Mouse (Mus musculus) cortical plate, adult 2 months (tissue): ENCODE data around the gene Nfkbia. TPM values are rescaled to one million over a fixed set of nuclear protein-coding genes. Genes with fewer than 3 reads are reported as not detected.

Source experiments
- H3K27ac ChIP-seq: fragments of 200-500 bp; 2 replicates; pipeline ENCODE4 v1.5.1; 2012; ENCODE audit warnings: low read length, control low read depth, inconsistent platforms; ENCODE audit not compliant: insufficient read depth
- H3K4me1 ChIP-seq: fragments of 200-500 bp; 2 replicates; pipeline ENCODE4 v1.6.1; 2011; ENCODE audit warnings: low read length; ENCODE audit not compliant: control insufficient read depth, insufficient read depth
- H3K4me3 ChIP-seq: fragments of 200-500 bp; 2 replicates; pipeline ENCODE4 v1.5.1; 2011; ENCODE audit warnings: mild to moderate bottlenecking, low read length, control low read depth; ENCODE audit not compliant: insufficient read depth
- CTCF ChIP-seq: fragments of 200-500 bp; IDR thresholded peaks from 2 replicates; pipeline ENCODE4 v1.5.1; 2011; ENCODE audit warnings: mild to moderate bottlenecking, control low read depth, low read length; ENCODE audit not compliant: insufficient read depth; ENCODE audit errors: extremely low read depth
- POLR2A ChIP-seq: fragments of 200-500 bp; IDR thresholded peaks from 2 replicates; pipeline ENCODE4 v1.6.1; 2011; ENCODE audit warnings: mild to moderate bottlenecking, low read length, control low read depth; ENCODE audit not compliant: insufficient read depth; ENCODE audit errors: extremely low read depth
- polyA plus RNA-seq: library from polyadenylated mRNA; depleted of rRNA; stranded (reverse); fragments of >200 nt; gene quantifications from 2 replicates; pipeline ENCODE4 v1.2.3, GENCODE M21; 2012; rRNA removed

Gene Nfkbia
- 35.4 and 40.2 TPM in 2 replicates for polyA plus RNA-seq

DNA sequence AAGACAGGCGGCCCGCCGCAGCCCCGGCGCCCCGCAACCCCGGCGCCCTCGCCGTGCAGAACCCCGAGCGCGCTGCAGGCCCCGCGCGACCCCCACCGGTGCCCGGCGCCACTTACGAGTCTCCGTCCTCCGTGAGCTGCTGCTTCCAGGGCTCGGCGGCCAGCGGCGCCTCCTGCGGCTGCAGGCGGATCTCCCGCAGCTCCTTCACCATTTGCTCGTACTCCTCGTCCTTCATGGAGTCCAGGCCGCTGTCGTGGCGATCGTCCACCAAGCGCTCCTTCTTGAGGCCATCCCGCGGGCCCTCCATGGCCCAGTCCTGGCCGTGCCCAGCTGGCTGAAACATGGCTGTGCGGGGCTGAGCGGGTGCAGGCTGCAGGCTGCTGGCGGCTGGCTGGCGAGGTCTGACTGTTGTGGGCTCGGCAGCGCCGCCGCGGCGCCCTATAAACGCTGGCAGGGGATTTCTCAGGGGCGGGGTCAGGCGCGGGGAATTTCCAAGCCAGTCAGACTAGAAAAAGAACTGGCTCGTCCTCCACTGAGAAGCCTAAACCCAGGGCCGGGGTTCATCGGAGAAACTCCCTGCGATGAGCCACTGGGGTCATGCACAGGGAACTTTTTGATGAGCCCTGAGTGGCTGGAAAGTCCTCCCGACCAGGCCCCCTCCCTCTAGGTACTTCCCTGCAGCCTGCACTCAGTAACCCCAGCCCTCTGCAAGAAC is at the start of gene Nfkbia:
Nfkbia (minus strand) TSS at position 464 of the 715 bp plus-strand sequence.
- Histone ChIP-seq H3K4me3 (peak within 1 kb of the TSS; percentile 100), H3K27ac (peak within 1 kb of the TSS; percentile 100), H3K4me1 (no peaks in the 10 kb centered on the region; the same call in 1 of the 2 replicates)
- peak; percentile 82 for TF ChIP-seq POLR2A
- TF ChIP-seq CTCF, result no peak

GRCm38 (mm10) chr12:55539157-55539556 is 46.7 kb upstream of the Nfkbia start:
- H3K27ac ChIP-seq, result no peak overlapping the region

DNA sequence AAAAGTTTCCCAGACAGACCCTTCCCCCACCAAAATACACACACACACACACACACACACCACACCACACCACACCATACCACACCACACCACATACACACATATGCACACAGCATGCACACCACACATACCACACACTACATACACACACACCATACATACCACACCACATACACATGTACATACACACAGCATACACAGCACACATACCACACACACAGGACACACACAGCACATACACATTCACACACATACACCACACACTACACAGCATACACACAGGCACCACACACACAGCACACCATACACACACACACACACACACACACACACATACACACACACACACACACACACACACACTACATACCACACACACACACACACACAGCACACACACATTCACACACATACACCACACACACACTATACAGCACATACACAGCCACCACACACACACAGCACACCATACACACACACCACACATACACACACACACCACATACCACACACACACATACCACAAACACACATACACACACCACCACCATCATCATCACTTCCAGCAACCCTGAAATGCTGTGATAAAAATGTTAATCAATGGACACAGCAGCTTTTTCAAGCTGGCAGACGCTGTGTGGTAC is 46.0 kb upstream of the Nfkbia start:
- TF ChIP-seq CTCF, result no peak
- TF ChIP-seq POLR2A, result no peak
- Histone ChIP-seq H3K4me3 (no peak overlapping the region), H3K27ac (no peak overlapping the region), H3K4me1 (no peaks in the 10 kb centered on the region)

More at GRCm38 (mm10) chr12:55539157-55539556, 46.7 kb upstream of the Nfkbia start:
- Histone ChIP-seq H3K4me3 (no peak overlapping the region), H3K4me1 (no peaks in the 10 kb centered on the region)
- TF ChIP-seq POLR2A (no peak), CTCF (no peak)

DNA sequence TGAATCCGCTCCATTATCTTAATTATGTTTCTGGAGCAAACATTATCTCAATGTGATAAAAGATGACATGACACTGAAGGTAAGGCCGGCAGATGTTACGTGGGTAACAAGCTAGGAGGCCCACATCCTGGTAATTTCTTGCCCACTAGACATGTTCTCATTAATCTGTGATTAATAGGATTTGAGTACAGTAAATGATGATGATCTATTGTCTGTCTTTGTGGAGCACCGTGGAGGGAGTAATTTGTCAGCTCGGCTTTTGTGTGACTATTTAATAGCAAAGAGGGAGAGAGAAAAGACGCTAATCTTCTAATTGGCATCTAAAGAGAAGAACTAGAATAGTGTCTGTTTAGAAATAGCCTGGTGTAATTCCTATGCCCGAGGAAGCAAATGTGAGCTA is 45.3 kb upstream of the Nfkbia start:
- Histone ChIP-seq H3K27ac (no peak overlapping the region), H3K4me3 (no peak overlapping the region), H3K4me1 (no peaks in the 10 kb centered on the region)
- no peak for TF ChIP-seq POLR2A
- no peak for TF ChIP-seq CTCF

GRCm38 (mm10) chr12:55536537-55537135 is 44.2 kb upstream of the Nfkbia start:
- TF ChIP-seq CTCF (no peak), POLR2A (no peak)
- Histone ChIP-seq H3K4me1 (no peaks in the 10 kb centered on the region), H3K4me3 (no peak overlapping the region), H3K27ac (no peak overlapping the region)

GRCm38 (mm10) chr12:55526983-55527752 is 34.7 kb upstream of the Nfkbia start:
- Histone ChIP-seq H3K27ac (no peak overlapping the region), H3K4me3 (no peak overlapping the region), H3K4me1 (no peaks in the 10 kb centered on the region)
- TF ChIP-seq CTCF, result no peak
- no peak for TF ChIP-seq POLR2A

DNA sequence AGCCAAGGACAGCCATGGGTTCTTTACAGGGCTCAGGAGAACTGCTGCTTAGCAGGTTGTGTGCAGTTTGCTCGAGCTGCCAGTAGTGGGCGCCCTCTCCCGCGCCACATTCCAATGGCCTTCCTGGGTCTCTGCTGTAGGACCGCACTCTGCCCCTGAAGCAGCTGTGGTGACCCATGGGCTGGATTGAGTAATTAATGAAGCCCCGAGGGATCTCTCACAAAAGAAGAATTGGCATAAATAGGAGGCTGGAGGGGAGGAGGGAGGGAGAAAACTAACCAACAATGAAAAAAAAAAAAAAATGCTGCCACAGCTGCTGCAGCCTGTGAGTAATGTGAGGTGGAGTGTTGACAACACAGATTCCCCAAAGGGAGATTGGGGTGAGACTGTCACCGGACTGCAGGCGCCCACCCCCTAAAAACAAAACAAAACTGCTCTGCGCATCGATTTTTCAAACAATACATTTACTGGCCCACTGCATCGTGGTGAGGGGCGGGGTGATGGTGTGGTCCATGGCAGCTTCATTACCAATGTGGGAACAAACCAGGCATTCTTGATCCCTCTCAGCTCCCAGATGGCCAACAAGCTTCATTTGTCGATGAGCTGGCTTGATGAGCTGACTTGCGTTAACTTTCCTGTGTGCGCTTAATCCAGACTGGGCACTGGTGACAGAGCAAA is 25.8 kb upstream of the Nfkbia start:
- Histone ChIP-seq H3K27ac (no peak overlapping the region), H3K4me3 (no peak overlapping the region), H3K4me1 (no peaks in the 10 kb centered on the region)
- TF ChIP-seq CTCF (peak; percentile 56), POLR2A (no peak)

DNA sequence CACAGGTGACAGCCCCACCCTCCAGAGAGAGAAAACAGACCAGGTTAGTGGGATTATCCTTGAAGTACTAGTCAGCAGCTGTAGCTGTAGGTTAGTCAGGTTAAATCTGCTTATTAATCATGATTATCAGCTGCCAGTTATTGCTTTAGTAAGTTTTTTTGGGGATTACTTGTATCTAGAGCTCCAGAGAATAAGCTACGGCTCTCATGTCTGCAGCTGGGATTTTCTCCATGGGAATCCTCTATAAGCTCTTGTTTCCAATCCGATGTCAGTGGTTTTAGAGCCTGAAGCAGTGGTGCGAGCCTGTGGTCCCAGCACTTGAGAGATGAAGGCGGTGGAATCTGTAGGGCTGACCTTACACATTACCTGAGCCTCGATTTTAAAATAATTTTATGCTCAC is 16.4 kb upstream of the Nfkbia start:
- no peak for TF ChIP-seq POLR2A
- Histone ChIP-seq H3K4me1 (no peaks in the 10 kb centered on the region), H3K27ac (no peak overlapping the region), H3K4me3 (no peak overlapping the region)

- TF ChIP-seq POLR2A, result no peak
Measured at GRCm38 (mm10) chr12:55507332-55507935, 15.0 kb upstream of the Nfkbia start.

More at GRCm38 (mm10) chr12:55507332-55507935, 15.0 kb upstream of the Nfkbia start:
- no peak overlapping the region for H3K4me3 ChIP-seq
- H3K4me1 ChIP-seq, result no peaks in the 10 kb centered on the region
- H3K27ac ChIP-seq, result no peak overlapping the region
